ENCODE assay signal across 12 mouse cellular contexts in the genomic region with DNA sequence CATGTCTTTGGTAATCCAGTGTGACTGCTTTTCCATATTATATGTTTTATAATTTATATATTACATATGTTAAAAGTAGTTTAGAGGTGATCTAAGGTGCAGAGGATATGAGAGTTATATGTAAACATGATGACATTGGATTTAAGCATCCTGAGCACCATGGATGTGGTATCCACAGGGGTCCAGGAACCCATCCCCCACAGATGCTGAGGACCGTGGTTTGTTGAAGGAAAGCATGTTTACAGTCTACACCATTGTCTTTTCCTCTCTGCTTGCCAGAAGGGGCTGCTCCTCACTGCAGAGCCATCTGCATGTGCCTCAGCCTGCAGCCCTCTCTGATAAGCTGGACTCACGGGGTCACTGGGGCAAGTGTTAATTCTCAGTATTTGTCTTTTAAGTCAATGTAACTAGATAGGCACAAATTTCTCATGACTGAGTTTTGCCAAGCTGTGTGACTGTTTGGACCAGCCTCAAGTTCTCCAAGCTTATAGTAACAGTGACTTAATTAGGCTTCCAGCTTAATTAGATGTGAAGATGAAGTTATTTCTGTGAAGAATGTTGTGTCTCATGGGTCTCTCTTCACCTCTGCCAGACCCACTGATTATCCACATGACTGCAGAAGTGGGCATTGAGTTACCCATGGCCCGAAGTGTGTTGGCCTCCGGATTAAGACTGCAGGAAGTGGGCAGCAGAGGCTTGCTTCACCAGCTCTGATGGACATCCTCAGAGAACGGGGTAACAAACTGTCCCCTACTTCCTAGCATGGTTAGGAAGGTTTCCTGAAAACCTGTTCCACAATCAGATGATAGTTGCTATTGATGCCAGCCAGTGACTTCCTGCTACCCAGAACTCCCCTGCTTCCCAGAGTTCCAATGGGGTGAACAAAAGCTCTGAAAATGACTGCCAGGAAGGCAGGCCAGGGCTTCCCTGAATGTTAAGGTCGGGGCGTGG. TPM values are rescaled to one million over a fixed set of nuclear protein-coding genes. Genes with fewer than 3 reads are reported as not detected.
DNase-seq lines count a peak whose midpoint lies in the region; ATAC-seq lines count a peak whose summit lies in the region.
"Had no signal": no experiment of that assay in that cellular context is flagged by ENCODE, and none has a peak within 500 bp of the region (broad histone marks: within the 10 kb centered on the region; RNA-seq: fewer than 3 reads in every experiment).

No protein-coding gene starts in this region.

- no peak overlapping the region for H3K4me3 ChIP-seq in hindbrain, embryonic 10.5 days
- no peak overlapping the region for H3K4me3 ChIP-seq in hindbrain, embryonic 13.5 days
- no peak overlapping the region for H3K4me3 ChIP-seq in brown adipose tissue, adult 24 weeks (ENCODE audit: insufficient read depth, low read depth, low read length)
- peak overlapping the region; percentile 83 for H3K4me3 ChIP-seq in megakaryocyte, embryonic 14.5 days (replicated peaks)
- H3K4me3 ChIP-seq: midbrain, embryonic 12.5 days had no signal

- 63% methylated on average over 7 of the region's 7 CpGs for WGBS in hindbrain, embryonic 10.5 days
- 60% methylated on average over 7 of the region's 7 CpGs for WGBS in hindbrain, embryonic 13.5 days

- H3K36me3 ChIP-seq in hindbrain, embryonic 10.5 days = no peaks in the 10 kb centered on the region
- 0 out of 2 replicates have a peak, but pooled peaks cover 5% of the 10 kb centered on the region for H3K36me3 ChIP-seq in hindbrain, embryonic 13.5 days
- H3K36me3 ChIP-seq in megakaryocyte, embryonic 14.5 days (replicated peaks; ENCODE audit: low read length) = peaks cover 14% of the 10 kb centered on the region
- H3K36me3 ChIP-seq: midbrain, embryonic 12.5 days had no signal

- H3K9me3 ChIP-seq in hindbrain, embryonic 10.5 days = no peaks in the 10 kb centered on the region
- H3K9me3 ChIP-seq in hindbrain, embryonic 13.5 days = no peaks in the 10 kb centered on the region
- H3K9me3 ChIP-seq in megakaryocyte, embryonic 14.5 days = no peaks in the 10 kb centered on the region
- H3K9me3 ChIP-seq: midbrain, embryonic 12.5 days had no signal

- H3K4me2 ChIP-seq in hindbrain, embryonic 13.5 days = no peak overlapping the region
- H3K4me2 ChIP-seq: midbrain, embryonic 12.5 days had no signal

- H3K27me3 ChIP-seq in hindbrain, embryonic 10.5 days (ENCODE audit: insufficient read depth, poor library complexity, severe bottlenecking) = no peaks in the 10 kb centered on the region
- no peaks in the 10 kb centered on the region for H3K27me3 ChIP-seq in hindbrain, embryonic 13.5 days
- no peaks in the 10 kb centered on the region for H3K27me3 ChIP-seq in megakaryocyte, embryonic 14.5 days (replicated peaks)
- H3K27me3 ChIP-seq: midbrain, embryonic 12.5 days had no signal

- H3K27ac ChIP-seq in hindbrain, embryonic 10.5 days = peak overlapping the region; percentile 56
- H3K27ac ChIP-seq in hindbrain, embryonic 13.5 days = no peak overlapping the region
- peak overlapping the region; percentile 27 for H3K27ac ChIP-seq in brown adipose tissue, adult 24 weeks (replicated peaks; ENCODE audit: low read depth, low read length)

- H3K4me1 ChIP-seq in hindbrain, embryonic 10.5 days (replicated peaks) = peaks cover 50% of the 10 kb centered on the region
- H3K4me1 ChIP-seq in hindbrain, embryonic 13.5 days (replicated peaks) = peaks cover 45% of the 10 kb centered on the region
- H3K4me1 ChIP-seq in brown adipose tissue, adult 24 weeks (ENCODE audit: control insufficient read depth, insufficient read depth, insufficient read length, low read length) = peaks cover 37% of the 10 kb centered on the region
- peaks cover 83% of the 10 kb centered on the region for H3K4me1 ChIP-seq in megakaryocyte, embryonic 14.5 days

- H3K9ac ChIP-seq in hindbrain, embryonic 13.5 days = no peak overlapping the region
- H3K9ac ChIP-seq: midbrain, embryonic 12.5 days had no signal

- ATAC-seq in hindbrain, embryonic 13.5 days (ENCODE audit: low FRiP score) = no peak
- no peak for ATAC-seq in erythroid progenitor cell, adult 5-6 weeks (replicated peaks; ENCODE audit: low FRiP score, poor library complexity, severe bottlenecking)
- ATAC-seq in megakaryocyte progenitor cell, adult 5-6 weeks (replicated peaks; ENCODE audit: poor library complexity) = no peak

- DNase-seq in adrenal gland, adult (ENCODE audit: inconsistent age in 2 of 2, low spot score in 1 of 2) = peak; percentile 35 to 59
- DNase-seq in adrenal gland, postnatal 36 days = no peak
- DNase-seq in hindbrain, embryonic 10.5 days (ENCODE audit: low spot score) = no peak
- DNase-seq: adrenal gland, postnatal 25 days; gastrocnemius, postnatal 14 days; kidney, adult 8-10 months had no signal

RNA-seq across cellular contexts. Expression of a gene that starts 14.0 kb away (rescaled TPM):
- total RNA-seq in adrenal gland, postnatal 36 days (2021) = 10 to 100 TPM; 40.7 to 50.8 TPM
- polyA plus RNA-seq in hindbrain, embryonic 10.5 days (2016; fragmentation: Nextera tagmentation; extraction: Ambion mirVana) = 15.9 and 19.7 TPM in 2 replicates
- polyA plus RNA-seq in hindbrain, embryonic 13.5 days (2015; fragmentation: Nextera tagmentation; extraction: Ambion mirVana) = 14.7 and 15.9 TPM in 2 replicates
- polyA plus RNA-seq in brown adipose tissue, adult 24 weeks (2012; ENCODE audit: insufficient read depth, insufficient read length, missing spikeins) = 53.0 and 68.1 TPM in 2 replicates
- polyA plus RNA-seq in megakaryocyte, embryonic 14.5 days (2012; ENCODE audit: insufficient read depth, low replicate concordance) = 11.0 and 16.3 TPM in 2 replicates
- 12.3 and 15.9 TPM in 2 replicates for total RNA-seq in erythroid progenitor cell, adult 5-6 weeks (2015; ENCODE audit: low replicate concordance)
- total RNA-seq in erythroid progenitor cell, adult 5-6 weeks (2017; ENCODE audit: low replicate concordance) = 8.7 and 10.8 TPM in 2 replicates
- total RNA-seq in megakaryocyte progenitor cell, adult 5-6 weeks (2015) = 53.8 and 58.9 TPM in 2 replicates
- 45.5 and 51.2 TPM in 2 replicates for total RNA-seq in megakaryocyte progenitor cell, adult 5-6 weeks (2017)

RNA-seq across cellular contexts. Expression of a gene that starts 41.2 kb away (rescaled TPM):
- 10 to 100 TPM; 96.6 to 97.5 TPM for total RNA-seq in adrenal gland, postnatal 36 days (2021)
- polyA plus RNA-seq in hindbrain, embryonic 10.5 days (2016; fragmentation: Nextera tagmentation; extraction: Ambion mirVana) = 296 and 335 TPM in 2 replicates
- polyA plus RNA-seq in hindbrain, embryonic 13.5 days (2015; fragmentation: Nextera tagmentation; extraction: Ambion mirVana) = 233 and 239 TPM in 2 replicates
- polyA plus RNA-seq in brown adipose tissue, adult 24 weeks (2012; ENCODE audit: insufficient read depth, insufficient read length, missing spikeins) = 99.2 and 140 TPM in 2 replicates
- 6.0 TPM in 1 of 2 replicates, not detected in the other for polyA plus RNA-seq in megakaryocyte, embryonic 14.5 days (2012; ENCODE audit: insufficient read depth, low replicate concordance)
- total RNA-seq in erythroid progenitor cell, adult 5-6 weeks (2015; ENCODE audit: low replicate concordance) = 78.8 and 93.0 TPM in 2 replicates
- total RNA-seq in erythroid progenitor cell, adult 5-6 weeks (2017; ENCODE audit: low replicate concordance) = 49.7 and 86.5 TPM in 2 replicates
- 308 and 312 TPM in 2 replicates for total RNA-seq in megakaryocyte progenitor cell, adult 5-6 weeks (2015)
- total RNA-seq in megakaryocyte progenitor cell, adult 5-6 weeks (2017) = 290 and 314 TPM in 2 replicates

Comparison
In these comparisons a context has a peak if more than half of its experiments do, and no peak if none do; other contexts are left out.
1. DNase-seq: peak in adrenal gland, adult (2 of 2); none in adrenal gland, postnatal 36 days (0 of 2) and hindbrain, embryonic 10.5 days (single experiment).
2. RNA of a gene that starts 41.2 kb away (polyA plus RNA-seq): 296 to 335 TPM in hindbrain, embryonic 10.5 days, 233 to 239 TPM in hindbrain, embryonic 13.5 days and 99.2 to 140 TPM in brown adipose tissue, adult 24 weeks; 6.0 TPM in megakaryocyte, embryonic 14.5 days; every median in the first group is over 10 times any median in the second.